Mouse (Mus musculus): ENCODE results near the gene Tspan9.
A peak's percentile ranks its signal among the peaks of the same experiment; 100 is the strongest.

The Tspan9 gene

DNA sequence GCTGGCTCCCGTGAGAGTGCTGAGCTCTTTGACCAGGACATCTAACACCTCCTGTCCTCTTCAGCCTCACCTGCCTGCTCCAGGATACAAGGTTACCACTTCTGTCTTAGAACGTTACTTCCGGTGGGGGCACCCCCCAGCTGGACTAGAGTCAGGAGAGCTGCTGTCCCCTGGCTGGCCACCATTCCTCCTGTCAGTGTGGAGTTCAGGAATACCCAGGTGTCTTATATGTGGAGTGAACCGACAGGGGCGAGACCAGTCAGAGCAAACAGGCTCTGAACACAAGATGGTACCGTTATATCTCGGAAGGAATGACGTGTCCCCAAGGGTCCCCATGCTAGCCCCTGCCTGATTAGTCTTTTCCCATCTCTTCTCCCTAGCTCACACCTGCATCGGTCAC, 106.8 kb downstream of the Tspan9 start:
- DNase-seq (ENCODE audit: low spot score in 2 of 2): no peak

DNA sequence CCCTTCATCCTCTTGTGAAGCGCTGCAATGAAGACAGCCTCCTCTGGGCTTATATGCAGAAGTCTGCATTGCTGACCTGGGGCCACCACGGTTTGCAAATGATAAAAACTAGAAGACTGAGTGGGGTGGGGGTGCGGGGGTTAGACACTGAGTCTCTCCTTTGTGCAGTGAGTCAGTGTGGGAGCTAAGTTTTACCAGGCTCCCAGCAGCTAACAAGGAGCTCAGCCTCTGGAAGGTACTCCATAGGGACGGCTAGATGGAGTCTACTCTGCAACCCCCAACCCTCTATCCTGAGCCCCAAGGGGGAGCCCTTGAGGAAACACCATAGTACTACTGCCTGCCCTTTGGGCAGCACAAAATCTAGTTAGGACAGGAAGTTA, 107.5 kb downstream of the Tspan9 start:
- DNase-seq (ENCODE audit: low spot score in 2 of 2): no peak

DNA sequence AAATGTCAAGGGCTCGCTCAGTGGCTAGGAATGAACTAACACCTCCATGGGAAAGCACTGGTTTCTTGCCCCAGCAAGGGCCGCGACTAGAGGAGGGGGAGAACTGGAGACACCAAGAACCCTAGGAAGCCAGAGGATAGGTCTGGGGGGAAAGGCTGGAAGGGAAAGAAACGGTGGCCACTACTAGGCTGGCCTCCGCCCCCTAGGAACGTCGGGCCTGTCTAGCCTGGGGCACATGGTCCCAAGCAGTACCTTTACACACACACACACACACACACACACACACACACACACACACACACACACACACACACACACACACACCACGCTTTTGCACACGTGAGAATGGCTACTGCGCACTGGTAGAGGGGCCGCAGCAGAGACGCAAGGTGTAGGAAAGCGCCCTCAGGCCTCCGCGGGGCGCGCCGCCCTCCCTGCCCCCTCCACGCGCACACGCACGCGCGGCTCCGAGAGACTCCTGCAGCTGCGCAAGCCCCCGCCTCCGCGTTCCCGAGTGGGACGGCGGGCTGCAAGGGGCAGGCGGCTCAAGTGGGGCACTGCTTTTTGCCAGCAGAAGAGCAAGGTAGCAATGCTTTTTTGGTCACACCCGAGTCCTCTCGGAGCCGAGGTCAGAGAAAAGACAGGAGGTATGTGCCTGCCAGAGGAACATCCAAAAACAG, 108.0 kb downstream of the Tspan9 start:
- peak in 1 of 2 experiments; percentile 47 for DNase-seq (ENCODE audit: low spot score in 2 of 2)

- DNase-seq (ENCODE audit: low spot score in 2 of 2): peak; percentile 45 to 70
Measured at GRCm38 (mm10) chr6:128034317-128035249, 108.8 kb downstream of the Tspan9 start.

- no peak for DNase-seq (ENCODE audit: low spot score in 2 of 2)
Measured at GRCm38 (mm10) chr6:128033868-128034250, 109.5 kb downstream of the Tspan9 start.

DNA sequence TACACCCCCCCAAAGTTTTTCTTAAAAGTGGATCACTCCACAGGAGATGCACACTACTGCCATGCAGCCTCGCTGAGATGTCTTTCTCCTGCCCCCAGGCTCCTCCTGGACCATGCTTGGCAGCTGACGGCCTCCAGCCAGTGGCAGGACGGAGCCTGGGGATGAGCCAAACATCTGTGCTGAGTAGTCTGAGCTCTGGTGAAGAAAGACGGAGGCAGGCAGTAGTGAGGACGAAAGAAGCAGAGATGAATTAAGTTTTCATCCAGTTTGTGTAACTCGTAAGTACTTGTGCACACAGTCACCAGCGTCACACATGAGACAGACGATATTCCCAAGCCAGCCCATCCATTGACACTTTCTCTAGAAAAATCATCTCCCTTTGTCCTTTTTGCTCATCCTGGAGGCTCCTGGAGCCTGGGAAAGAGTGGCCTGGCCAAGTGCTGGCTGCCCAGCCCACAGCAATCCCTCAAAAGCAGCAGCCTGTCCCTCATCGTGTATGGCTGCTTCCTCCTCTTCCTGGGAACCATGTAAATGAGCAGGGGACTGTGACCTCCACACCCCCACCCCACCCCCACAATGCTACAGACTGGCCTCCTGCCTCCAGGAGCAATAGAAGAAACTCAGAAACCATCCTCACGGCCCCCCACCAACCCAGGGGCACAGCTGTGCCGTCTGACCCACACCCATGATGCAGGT, 110.1 kb downstream of the Tspan9 start:
- no peak for DNase-seq (ENCODE audit: low spot score in 2 of 2)

- DNase-seq (ENCODE audit: low spot score in 2 of 2): peak; percentile 84 to 92
Measured at GRCm38 (mm10) chr6:128032252-128033171, 110.9 kb downstream of the Tspan9 start.

DNA sequence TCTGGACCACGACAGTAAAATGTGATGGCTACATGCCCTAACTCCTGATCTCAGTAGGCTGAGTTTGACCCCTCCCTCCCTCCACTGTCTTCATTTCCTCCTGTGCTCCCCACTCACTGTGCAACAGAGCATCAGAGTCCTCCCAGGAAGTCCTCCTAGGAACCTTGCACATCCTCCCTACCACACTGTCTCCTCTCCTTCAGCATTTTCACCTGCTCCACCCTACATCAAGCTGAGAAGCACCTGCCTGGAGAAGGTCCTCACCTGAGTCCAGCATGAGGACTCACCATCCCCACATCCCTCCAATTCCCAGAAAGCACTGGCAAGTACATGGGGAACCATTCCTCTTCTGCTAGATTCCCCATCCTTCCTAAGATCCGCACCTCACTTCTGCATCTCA, 111.8 kb downstream of the Tspan9 start:
- no peak for DNase-seq (ENCODE audit: low spot score in 2 of 2)

- DNase-seq (ENCODE audit: low spot score in 2 of 2): peak in 1 of 2 experiments; percentile 39
Measured at GRCm38 (mm10) chr6:128031096-128031495, 112.3 kb downstream of the Tspan9 start.

- DNase-seq (ENCODE audit: low spot score in 2 of 2): peak in 1 of 2 experiments; percentile 31
Measured at GRCm38 (mm10) chr6:128030475-128030874, 112.9 kb downstream of the Tspan9 start.

DNA sequence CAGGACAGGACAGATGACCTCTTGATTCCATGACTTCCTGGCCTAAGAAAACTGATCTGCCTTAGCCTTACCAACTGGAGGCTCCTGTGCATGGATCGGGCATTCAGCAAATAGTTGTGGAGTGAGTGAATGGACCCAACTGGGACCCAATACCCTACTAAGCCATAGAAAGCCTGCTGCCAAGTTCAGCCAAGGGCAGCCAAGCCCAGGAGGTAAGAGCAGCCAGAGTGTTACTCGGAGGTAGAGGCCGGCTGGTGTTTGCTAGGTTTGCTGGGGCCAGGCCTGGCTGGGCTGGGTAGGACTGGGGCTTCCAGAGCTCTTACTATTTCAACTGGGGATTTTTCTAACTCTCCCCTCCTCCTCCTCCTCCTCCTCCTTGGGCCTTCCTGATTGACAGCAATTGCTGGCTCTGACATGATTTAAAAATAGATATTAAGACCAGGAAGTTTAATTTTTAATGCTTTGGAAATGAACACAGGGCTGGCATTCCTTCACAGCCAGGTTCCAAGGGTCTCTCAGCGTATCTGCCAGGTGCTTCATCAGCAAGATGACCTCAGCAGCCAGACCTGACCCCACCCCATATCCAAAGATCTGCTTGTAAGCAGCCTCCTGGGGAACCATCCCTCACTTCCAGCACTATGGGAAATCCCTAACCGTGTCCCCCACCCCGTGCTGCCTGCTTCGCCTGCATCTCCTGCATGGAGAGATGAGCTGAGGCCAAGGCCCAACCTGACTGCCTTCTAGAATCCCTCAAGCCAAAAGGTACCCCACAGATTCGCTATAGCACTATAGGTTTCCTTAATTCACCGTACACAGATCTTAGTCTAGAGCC, 113.7 kb downstream of the Tspan9 start:
- DNase-seq (ENCODE audit: low spot score in 2 of 2): no peak

- peak in 1 of 2 experiments; percentile 80 for DNase-seq (ENCODE audit: low spot score in 2 of 2)
Measured at GRCm38 (mm10) chr6:128028116-128028940, 115.1 kb downstream of the Tspan9 start.

- DNase-seq (ENCODE audit: low spot score in 2 of 2): no peak
Measured at GRCm38 (mm10) chr6:128025997-128026396, 117.4 kb downstream of the Tspan9 start.

GRCm38 (mm10) chr6:128025581-128025980, 117.8 kb downstream of the Tspan9 start:
- DNase-seq (ENCODE audit: low spot score in 2 of 2): no peak

DNA sequence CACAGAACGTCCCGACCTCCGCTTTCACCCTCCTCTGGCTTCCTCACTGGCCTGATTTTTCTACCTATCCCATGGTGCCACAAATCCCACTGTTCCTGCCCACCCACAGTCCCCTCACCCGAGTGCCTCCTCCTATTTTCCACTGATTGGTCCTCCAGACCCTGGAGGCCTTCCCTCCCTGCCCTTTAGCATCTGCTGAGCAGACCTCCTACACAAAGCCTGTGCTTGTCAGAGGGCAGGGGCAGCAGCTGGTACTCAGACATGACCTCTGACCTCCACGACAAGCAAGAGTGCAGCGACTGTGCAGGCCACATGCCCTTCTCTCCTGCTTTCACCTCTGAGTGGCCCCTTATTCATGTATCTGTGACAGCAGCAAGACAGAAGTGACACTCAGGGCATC, 121.2 kb downstream of the Tspan9 start:
- DNase-seq (ENCODE audit: low spot score in 2 of 2): no peak

DNA sequence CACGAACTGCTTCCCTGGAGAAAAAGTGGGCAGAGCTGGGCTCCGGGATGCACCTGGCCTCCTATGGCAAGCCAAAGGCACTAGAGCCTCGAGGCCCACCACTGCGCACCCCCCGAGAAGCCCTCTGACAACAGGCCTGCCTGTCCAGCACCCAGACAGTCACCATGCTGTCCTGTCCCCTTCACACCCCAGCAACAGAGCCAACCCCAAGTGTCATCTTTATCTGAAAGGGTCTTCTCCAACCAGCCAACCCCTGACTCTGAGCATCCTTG, 121.5 kb downstream of the Tspan9 start:
- DNase-seq (ENCODE audit: low spot score in 2 of 2): no peak

DNA sequence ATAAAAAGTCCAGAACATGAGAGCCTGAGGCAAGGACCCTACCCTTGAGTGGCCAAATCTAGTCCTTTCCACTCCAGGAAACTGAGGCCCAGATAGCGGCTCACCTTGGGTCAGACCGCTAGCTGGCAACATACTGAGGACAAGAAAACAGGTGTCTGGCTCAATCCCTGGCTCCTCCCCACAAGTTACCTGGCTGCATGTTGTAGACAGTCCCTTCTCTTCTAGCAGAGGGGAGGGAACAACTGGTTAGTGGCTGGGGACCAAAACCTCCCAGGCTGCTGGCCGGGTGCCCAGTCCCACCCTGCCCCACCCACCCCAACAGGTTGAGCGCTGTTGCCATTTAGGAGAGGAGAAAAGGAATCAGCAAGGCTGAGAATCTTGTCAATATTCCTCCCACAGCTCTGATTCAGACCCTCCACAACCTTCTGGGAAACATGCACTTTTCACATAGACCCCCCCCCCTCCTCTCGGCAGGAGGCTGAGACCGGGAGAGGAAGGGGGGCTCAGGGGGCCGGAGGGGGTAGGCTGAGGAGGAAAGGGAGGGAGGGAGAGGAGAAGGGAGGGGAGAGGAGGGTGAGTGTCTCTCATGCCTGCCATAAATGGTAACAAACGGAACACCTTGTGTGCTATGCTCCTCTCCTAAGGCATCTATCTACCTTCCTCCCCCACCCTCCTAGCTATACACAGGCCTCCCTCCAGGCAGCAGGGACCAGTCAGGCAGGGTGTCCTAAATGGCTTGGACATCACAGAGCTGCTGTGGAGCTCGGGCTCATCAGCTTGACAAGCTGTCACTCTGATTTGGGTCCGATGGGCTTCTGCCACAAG, 122.1 kb downstream of the Tspan9 start:
- DNase-seq (ENCODE audit: low spot score in 2 of 2): no peak

- DNase-seq (ENCODE audit: low spot score in 2 of 2): no peak
Measured at GRCm38 (mm10) chr6:128020521-128021057, 122.8 kb downstream of the Tspan9 start.

GRCm38 (mm10) chr6:128020053-128020452, 123.3 kb downstream of the Tspan9 start:
- DNase-seq (ENCODE audit: low spot score in 2 of 2): no peak
